Mouse (Mus musculus) liver, embryonic 16.5 days (tissue): ENCODE measurements around the gene Tap2. TPM values are rescaled to one million over a fixed set of nuclear protein-coding genes. Genes with fewer than 3 reads are reported as not detected.
A peak's percentile ranks its signal among the peaks of the same experiment; 100 is the strongest.

Experiments
- ATAC-seq: fragments of 200-750 bp; cut with Nextera tagmentation; 2 replicates; pipeline ENCODE4 v1.8.0; 2017; ENCODE audit warnings: low read depth, mild to moderate bottlenecking, moderate number of reproducible peaks, moderate library complexity
- H3K27ac ChIP-seq: fragments of 300-500 bp; sonication (generic); 2 replicates; pipeline ENCODE4 v1.5.1; 2014; ENCODE audit warnings: mild to moderate bottlenecking, low read length
- H3K27me3 ChIP-seq: fragments of 300-500 bp; sonication (generic); 2 replicates; pipeline ENCODE4 v1.6.1; 2014; ENCODE audit warnings: low read depth, low read length, mixed read lengths; ENCODE audit not compliant: control insufficient read depth, insufficient read depth
- H3K36me3 ChIP-seq: fragments of 300-500 bp; sonication (generic); 2 replicates; pipeline ENCODE4 v1.6.1; 2014; ENCODE audit warnings: mild to moderate bottlenecking; ENCODE audit not compliant: control insufficient read depth, insufficient read depth
- H3K4me1 ChIP-seq: fragments of 300-500 bp; sonication (generic); 2 replicates; pipeline ENCODE4 v1.6.1; 2014; ENCODE audit warnings: low read depth, low read length, mixed read lengths; ENCODE audit not compliant: control insufficient read depth
- H3K4me2 ChIP-seq: fragments of 300-500 bp; sonication (generic); 2 replicates; pipeline ENCODE4 v1.6.1; 2014; ENCODE audit warnings: low read depth, low read length, mixed read lengths
- H3K4me3 ChIP-seq: fragments of 300-500 bp; sonication (generic); 2 replicates; pipeline ENCODE4 v1.5.1; 2014; ENCODE audit warnings: low read depth, mild to moderate bottlenecking, low read length
- H3K9ac ChIP-seq: fragments of 300-500 bp; sonication (generic); 2 replicates; pipeline ENCODE4 v1.6.1; 2014; ENCODE audit warnings: low read depth, low read length
- H3K9me3 ChIP-seq: fragments of 300-500 bp; sonication (generic); replicated peaks from 2 replicates; pipeline ENCODE4 v1.6.1; 2016; ENCODE audit warnings: low read length; ENCODE audit not compliant: control insufficient read depth
- WGBS: fragments of 180-500 bp; shearing (Covaris S2); extraction: QIAGEN DNeasy Blood & Tissue Kit; methylation state at CpG from one replicate; pipeline ENCODE4 v1.1.7; 2014; ENCODE audit not compliant: insufficient replicate concordance; 5-methylcytosine and 5-hydroxymethylcytosine counted together
- polyA plus RNA-seq: library from polyadenylated mRNA; unstranded; fragments of >200 nt; fragmentation: Nextera tagmentation; extraction: Ambion mirVana; gene quantifications from 2 replicates; pipeline ENCODE4 v1.2.1, GENCODE M21; 2015

The Tap2 gene
- polyA plus RNA-seq, 1 experiment from 2014 or later, result 6.7 TPM

DNA sequence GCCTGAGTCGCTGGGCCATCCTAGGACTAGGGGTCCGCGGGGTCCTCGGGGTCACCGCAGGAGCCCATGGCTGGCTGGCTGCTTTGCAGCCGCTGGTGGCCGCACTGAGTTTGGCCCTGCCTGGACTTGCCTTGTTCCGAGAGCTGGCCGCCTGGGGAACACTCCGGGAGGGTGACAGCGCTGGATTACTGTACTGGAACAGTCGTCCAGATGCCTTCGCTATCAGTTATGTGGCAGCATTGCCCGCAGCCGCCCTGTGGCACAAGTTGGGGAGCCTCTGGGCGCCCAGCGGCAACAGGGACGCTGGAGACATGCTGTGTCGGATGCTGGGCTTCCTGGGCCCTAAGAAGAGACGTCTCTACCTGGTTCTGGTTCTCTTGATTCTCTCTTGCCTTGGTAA, 15.3 kb upstream of the Tap2 start:
- Histone ChIP-seq H3K27me3 (peaks cover 8% of the 10 kb centered on the region), H3K27ac (peak overlapping the region; percentile 39), H3K36me3 (no peaks in the 10 kb centered on the region), H3K9ac (peak overlapping the region; percentile 68), H3K4me1 (peaks cover 16% of the 10 kb centered on the region), H3K9me3 (no peaks in the 10 kb centered on the region), H3K4me3 (peak overlapping the region; percentile 70), H3K4me2 (peak overlapping the region; percentile 95)
- peak; percentile 9; the same call in 1 of the 2 replicates for ATAC-seq
- 2% methylated on average over 20 of the region's 20 CpGs for WGBS

DNA sequence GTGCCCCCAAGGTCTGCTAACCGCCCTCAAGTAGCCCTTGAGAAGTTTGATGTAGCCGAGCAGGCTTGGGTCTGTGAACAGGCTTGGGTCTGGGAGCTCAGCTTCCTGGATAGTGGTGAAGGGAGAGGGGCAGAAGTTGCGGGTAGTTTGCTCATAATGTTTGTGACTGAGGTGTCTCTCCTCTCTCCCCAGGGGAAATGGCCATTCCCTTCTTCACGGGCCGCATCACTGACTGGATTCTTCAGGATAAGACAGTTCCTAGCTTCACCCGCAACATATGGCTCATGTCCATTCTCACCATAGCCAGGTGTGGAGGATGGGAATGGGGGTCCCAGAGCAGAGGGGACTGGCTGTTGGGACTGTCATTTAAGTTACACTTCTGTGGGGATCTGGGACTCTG, 14.3 kb upstream of the Tap2 start:
- Histone ChIP-seq H3K36me3 (no peaks in the 10 kb centered on the region), H3K9ac (no peak overlapping the region), H3K4me3 (no peak overlapping the region), H3K4me1 (peaks cover 16% of the 10 kb centered on the region), H3K4me2 (no peak overlapping the region), H3K27me3 (peaks cover 8% of the 10 kb centered on the region), H3K27ac (no peak overlapping the region), H3K9me3 (no peaks in the 10 kb centered on the region)
- 66% methylated on average over 6 of the region's 6 CpGs for WGBS
- ATAC-seq, result no peak

DNA sequence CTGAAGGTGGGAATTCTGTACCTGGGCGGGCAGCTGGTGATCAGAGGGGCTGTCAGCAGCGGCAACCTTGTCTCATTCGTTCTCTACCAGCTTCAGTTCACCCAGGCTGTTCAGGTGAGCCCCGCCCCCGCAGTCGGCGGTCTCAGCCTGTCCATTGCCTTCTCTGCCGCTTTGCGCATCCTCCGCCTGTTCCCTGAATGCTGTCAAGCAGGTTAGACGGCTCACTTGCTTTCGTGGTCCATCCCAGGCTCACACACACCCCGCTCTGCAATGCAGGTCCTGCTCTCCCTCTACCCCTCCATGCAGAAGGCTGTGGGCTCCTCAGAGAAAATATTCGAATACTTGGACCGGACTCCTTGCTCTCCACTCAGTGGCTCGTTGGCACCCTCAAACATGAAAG, 10.5 kb upstream of the Tap2 start:
- Histone ChIP-seq H3K4me1 (peaks cover 17% of the 10 kb centered on the region), H3K36me3 (no peaks in the 10 kb centered on the region), H3K4me3 (no peak overlapping the region), H3K4me2 (no peak overlapping the region), H3K27me3 (peaks cover 19% of the 10 kb centered on the region), H3K27ac (no peak overlapping the region), H3K9me3 (no peaks in the 10 kb centered on the region), H3K9ac (no peak overlapping the region)
- WGBS, result 51% methylated on average over 16 of the region's 16 CpGs
- no peak for ATAC-seq

DNA sequence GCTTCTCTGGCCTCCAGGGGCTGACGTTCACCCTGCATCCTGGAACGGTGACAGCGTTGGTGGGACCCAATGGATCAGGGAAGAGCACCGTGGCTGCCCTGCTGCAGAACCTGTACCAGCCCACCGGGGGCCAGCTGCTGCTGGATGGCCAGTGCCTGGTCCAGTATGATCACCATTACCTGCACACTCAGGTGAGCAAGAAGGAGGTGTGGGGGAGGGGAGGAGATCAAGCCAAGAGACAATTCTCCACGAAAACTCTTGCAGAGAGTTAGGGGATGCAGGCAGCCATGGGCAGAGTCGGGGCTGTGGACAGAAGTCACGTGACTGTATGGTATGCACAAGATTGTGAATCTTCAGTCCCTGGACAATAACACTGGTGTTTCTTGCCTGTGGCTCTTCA, 9.9 kb upstream of the Tap2 start:
- Histone ChIP-seq H3K27me3 (peaks cover 24% of the 10 kb centered on the region), H3K27ac (no peak overlapping the region), H3K4me1 (peaks cover 12% of the 10 kb centered on the region), H3K4me2 (no peak overlapping the region), H3K9me3 (no peaks in the 10 kb centered on the region), H3K9ac (no peak overlapping the region), H3K4me3 (no peak overlapping the region), H3K36me3 (no peaks in the 10 kb centered on the region)
- ATAC-seq, result no peak
- 58% methylated on average over 8 of the region's 8 CpGs for WGBS

DNA sequence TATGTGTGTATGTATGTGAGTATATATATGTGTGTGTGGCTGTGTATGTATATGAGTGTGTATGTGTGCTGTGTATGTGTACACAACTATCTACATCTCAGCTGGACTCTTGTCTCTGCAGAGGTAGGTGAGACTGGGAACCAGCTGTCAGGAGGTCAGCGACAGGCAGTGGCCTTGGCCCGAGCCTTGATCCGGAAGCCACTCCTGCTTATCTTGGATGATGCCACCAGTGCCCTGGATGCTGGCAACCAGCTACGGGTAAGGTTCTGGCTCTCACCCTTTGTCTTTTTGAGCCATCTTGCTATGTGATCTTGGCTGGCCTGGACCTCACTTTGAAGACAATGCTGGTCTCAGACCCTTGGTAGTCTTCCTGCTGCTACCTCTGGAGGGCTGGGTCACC, 8.6 kb upstream of the Tap2 start:
- Histone ChIP-seq H3K9me3 (no peaks in the 10 kb centered on the region), H3K9ac (no peak overlapping the region), H3K4me1 (peaks cover 12% of the 10 kb centered on the region), H3K4me3 (no peak overlapping the region), H3K36me3 (no peaks in the 10 kb centered on the region), H3K4me2 (no peak overlapping the region), H3K27me3 (peaks cover 24% of the 10 kb centered on the region), H3K27ac (no peak overlapping the region)
- WGBS, result 72% methylated on average over 4 of the region's 4 CpGs
- no peak for ATAC-seq

DNA sequence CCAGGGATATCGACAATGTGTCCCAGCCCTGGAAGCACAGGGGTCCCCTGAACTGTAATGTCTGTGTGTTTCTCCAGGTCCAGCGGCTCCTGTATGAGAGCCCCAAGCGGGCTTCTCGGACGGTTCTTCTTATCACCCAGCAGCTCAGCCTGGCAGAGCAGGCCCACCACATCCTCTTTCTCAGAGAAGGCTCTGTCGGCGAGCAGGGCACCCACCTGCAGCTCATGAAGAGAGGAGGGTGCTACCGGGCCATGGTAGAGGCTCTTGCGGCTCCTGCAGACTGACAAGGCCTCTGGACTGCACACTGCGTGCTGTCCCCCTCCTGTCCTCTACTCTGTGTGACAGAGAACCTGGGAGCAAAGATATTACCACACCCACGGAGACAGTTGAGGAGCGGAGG, 6.8 kb upstream of the Tap2 start:
- no peaks in the 10 kb centered on the region for H3K9me3 ChIP-seq
- no peak; the same call in 1 of the 2 replicates for ATAC-seq
- no peak overlapping the region for H3K27ac ChIP-seq
- no peak overlapping the region for H3K4me2 ChIP-seq
- no peaks in the 10 kb centered on the region for H3K36me3 ChIP-seq
- no peak overlapping the region for H3K9ac ChIP-seq
- 13% methylated on average over 12 of the region's 12 CpGs for WGBS
- no peak overlapping the region for H3K4me3 ChIP-seq
- H3K27me3 ChIP-seq, result peaks cover 24% of the 10 kb centered on the region
- peaks cover 12% of the 10 kb centered on the region for H3K4me1 ChIP-seq

DNA sequence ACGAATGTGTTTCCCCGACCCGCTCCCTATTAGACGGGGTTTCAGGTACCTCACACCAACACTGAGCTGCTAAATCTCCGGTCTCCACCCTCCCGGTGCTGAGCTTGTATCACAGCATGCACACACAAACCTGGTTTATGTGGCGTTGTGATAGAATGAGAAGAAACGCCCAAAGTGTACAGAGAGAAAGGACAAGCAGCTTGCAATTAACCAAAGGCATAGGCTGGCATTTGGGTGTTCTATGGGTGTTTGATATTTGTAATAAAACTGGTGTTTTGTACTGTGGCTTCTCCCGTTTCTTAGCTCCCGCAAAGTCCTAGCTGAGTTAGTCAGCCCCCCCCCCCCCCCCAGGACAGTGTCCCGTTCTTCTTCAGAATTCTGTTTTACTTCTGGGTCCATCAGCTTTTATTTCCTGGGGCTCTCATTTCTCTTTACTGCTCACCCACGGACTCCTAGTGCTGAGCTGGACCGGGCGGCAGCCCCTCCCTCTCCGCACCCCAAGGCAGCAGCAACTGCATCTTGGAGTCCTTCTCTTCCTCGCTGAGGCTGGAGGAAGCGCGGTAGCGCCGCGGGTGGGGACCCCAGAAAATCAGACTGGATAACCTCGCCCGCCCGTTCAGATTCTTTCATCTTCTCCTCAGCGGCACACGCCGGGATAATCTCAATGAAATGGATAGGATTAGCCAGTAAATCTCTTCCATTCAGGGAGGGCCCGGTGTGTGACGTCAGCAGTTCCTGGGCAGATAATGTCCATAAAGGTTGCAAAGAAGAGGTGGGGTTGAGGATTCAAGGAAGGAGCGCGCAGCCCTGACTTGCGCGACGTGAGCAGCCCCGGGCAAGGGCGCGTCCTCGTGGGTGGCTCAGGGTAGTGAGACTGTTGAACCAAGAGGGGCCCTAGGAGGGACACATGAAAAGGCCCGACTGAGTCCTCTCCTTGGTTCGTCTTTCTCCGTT, 6.1 kb upstream of the Tap2 start, which contains the start of gene Psmb8:
Gene Psmb8, plus strand, starts transcription at position 781 of the 954 bp plus-strand sequence.
- Histone ChIP-seq H3K9ac (peak within 1 kb of the TSS; percentile 34), H3K4me3 (peak within 1 kb of the TSS; percentile 63), H3K4me2 (peak within 1 kb of the TSS; percentile 71), H3K27ac (no peak within 1 kb of the TSS), H3K36me3 (no peaks in the 10 kb centered on the region), H3K27me3 (peaks cover 24% of the 10 kb centered on the region), H3K4me1 (peaks cover 12% of the 10 kb centered on the region), H3K9me3 (no peaks in the 10 kb centered on the region)
- 6% methylated on average over 41 of the region's 41 CpGs for WGBS
- ATAC-seq, result peak; percentile 62

DNA sequence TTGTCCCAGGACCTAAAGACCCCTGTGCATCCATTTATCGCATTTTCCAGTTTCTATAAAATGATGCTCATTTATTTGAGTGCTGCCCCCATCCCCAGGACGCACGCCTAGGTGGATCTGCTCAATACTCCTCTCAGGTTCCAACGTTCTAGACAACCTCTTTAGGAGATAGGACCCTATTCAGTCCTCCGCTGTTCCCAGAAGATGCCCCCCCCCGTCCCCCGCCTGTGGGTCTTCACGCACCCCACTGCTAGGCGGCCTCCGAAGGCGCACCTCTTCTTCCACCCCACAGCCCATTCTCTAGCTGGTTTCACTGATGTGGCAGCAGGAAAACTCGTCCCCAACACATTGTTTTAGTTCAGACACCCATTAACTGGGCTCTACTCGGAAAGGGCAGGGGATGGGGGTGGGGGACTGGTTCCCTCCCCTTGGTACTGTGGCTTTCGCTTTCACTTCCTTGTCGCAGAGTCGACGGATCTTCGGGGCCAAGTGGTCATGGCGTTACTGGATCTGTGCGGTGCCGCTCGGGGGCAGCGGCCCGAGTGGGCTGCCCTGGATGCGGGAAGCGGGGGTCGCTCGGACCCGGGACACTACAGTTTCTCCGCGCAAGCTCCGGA, 5.3 kb upstream of the Tap2 start:
- Histone ChIP-seq H3K27ac (no peak overlapping the region), H3K36me3 (no peaks in the 10 kb centered on the region), H3K4me2 (peak overlapping the region; percentile 71), H3K4me1 (peaks cover 12% of the 10 kb centered on the region), H3K27me3 (peaks cover 24% of the 10 kb centered on the region), H3K9ac (peak overlapping the region; percentile 34), H3K4me3 (peak overlapping the region; percentile 63), H3K9me3 (no peaks in the 10 kb centered on the region)
- ATAC-seq, result peak; percentile 44
- WGBS, result 1% methylated on average over 32 of the region's 32 CpGs

DNA sequence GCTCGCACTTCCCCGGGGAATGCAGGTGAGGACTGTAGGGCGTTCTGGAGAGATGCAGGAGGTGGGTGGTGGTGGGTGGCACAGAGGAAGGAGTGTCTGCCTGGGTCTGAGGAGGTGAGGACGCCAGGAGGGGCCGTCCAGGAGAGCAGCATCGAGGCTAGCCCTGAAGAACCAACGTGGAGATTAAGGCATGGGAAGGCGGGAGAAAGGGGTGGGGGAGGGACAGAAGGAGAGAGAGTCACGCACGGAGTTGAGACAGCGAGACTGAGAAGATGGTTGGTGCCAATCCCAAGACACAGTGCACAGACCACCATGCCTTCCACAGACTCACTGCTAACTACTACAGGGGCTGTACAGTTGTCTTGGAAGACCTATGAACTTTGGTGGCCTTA, 4.8 kb upstream of the Tap2 start:
- WGBS, result 4% methylated on average over 11 of the region's 11 CpGs
- Histone ChIP-seq H3K27me3 (peaks cover 24% of the 10 kb centered on the region), H3K27ac (no peak overlapping the region), H3K4me2 (peak overlapping the region; percentile 71), H3K36me3 (no peaks in the 10 kb centered on the region), H3K4me3 (peak overlapping the region; percentile 63), H3K9me3 (no peaks in the 10 kb centered on the region), H3K9ac (peak overlapping the region; percentile 34), H3K4me1 (peaks cover 12% of the 10 kb centered on the region)
- ATAC-seq, result no peak
